Mouse (Mus musculus): ENCODE measurements around the gene Setd1b. TPM values are rescaled to one million over a fixed set of nuclear protein-coding genes. Genes with fewer than 3 reads are reported as not detected.
A peak's percentile ranks its signal among the peaks of the same experiment; 100 is the strongest.

Setd1b gene
- total and polyA plus RNA-seq, 2 experiments from 2014 or later: 5.9 to 8.8 TPM

DNA sequence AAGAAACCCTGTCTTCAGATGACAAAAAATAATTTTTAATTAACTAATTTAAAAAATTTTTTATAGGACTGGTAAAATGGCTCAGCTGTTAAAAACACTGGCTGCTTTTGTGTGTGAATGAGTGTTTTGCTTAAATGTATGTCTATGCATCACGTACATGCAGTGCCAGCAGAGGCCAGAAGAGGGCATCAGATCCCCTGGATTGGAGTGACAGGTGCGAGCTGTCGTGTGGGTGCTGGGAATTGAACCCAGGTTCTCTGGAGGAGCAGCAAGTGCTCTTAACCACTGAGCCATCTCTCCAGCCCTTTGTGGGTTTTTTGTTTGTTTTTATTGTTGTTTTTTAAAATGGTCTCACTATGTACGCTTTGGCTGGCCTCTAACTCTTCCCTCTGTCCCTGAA is 19.8 kb upstream of the Setd1b start:
- Histone ChIP-seq H3K36me3 (ENCODE audit: insufficient read depth, low read length) (peaks cover 24% of the 10 kb centered on the region), H3K4me1 (ENCODE audit: insufficient read depth, low read length) (no peaks in the 10 kb centered on the region), H3K9ac (replicated peaks; ENCODE audit: low read length, poor library complexity, severe bottlenecking) (no peak overlapping the region), H3K27ac (ENCODE audit: low read depth, low read length) (no peak overlapping the region), H3K27me3 (ENCODE audit: insufficient read depth, low read length) (no peaks in the 10 kb centered on the region), H3K4me3 (ENCODE audit: low read depth, low read length) (no peak overlapping the region), H3K4me2 (ENCODE audit: low read depth, low read length, poor library complexity, severe bottlenecking) (no peak overlapping the region), H3K9me3 (ENCODE audit: low read length) (no peaks in the 10 kb centered on the region)
- DNase-seq (ENCODE audit: low spot score) (no peak), ATAC-seq (ENCODE audit: low FRiP score) (no peak)
- peak; percentile 58 for TF ChIP-seq CTCF (IDR thresholded peaks at IDR 0.05)
- WGBS: 88% methylated on average over 4 of the region's 4 CpGs

DNA sequence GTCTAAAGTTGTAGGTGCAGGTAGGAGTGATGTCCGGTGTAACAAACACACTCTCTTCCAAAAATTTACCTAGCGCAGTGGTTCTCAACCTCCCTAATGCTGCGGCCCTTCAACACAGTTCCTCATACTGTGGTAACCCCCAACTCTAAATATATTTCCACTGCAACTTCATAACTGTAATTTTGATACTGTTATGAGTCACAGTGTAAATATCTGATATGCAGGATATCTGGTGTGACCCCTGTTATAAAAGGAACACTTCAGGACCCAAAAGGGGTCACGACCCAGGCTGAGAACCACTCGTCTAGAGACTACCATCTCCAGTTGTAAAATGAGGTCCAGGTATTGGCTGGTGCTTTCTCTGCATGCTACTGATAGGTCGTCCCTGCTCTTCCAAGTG is 16.9 kb upstream of the Setd1b start:
- DNase-seq (ENCODE audit: low spot score) (no peak), ATAC-seq (ENCODE audit: low FRiP score) (no peak)
- Histone ChIP-seq H3K27ac (ENCODE audit: low read depth, low read length) (no peak overlapping the region), H3K4me1 (ENCODE audit: insufficient read depth, low read length) (no peaks in the 10 kb centered on the region), H3K9ac (replicated peaks; ENCODE audit: low read length, poor library complexity, severe bottlenecking) (no peak overlapping the region), H3K4me2 (ENCODE audit: low read depth, low read length, poor library complexity, severe bottlenecking) (no peak overlapping the region), H3K4me3 (ENCODE audit: low read depth, low read length) (no peak overlapping the region), H3K36me3 (ENCODE audit: insufficient read depth, low read length) (0 out of 2 replicates have a peak, but pooled peaks cover 2% of the 10 kb centered on the region), H3K9me3 (ENCODE audit: low read length) (no peaks in the 10 kb centered on the region), H3K27me3 (ENCODE audit: insufficient read depth, low read length) (no peaks in the 10 kb centered on the region)
- 87% methylated on average over 6 of the region's 6 CpGs for WGBS
- TF ChIP-seq CTCF (IDR thresholded peaks at IDR 0.05): no peak

DNA sequence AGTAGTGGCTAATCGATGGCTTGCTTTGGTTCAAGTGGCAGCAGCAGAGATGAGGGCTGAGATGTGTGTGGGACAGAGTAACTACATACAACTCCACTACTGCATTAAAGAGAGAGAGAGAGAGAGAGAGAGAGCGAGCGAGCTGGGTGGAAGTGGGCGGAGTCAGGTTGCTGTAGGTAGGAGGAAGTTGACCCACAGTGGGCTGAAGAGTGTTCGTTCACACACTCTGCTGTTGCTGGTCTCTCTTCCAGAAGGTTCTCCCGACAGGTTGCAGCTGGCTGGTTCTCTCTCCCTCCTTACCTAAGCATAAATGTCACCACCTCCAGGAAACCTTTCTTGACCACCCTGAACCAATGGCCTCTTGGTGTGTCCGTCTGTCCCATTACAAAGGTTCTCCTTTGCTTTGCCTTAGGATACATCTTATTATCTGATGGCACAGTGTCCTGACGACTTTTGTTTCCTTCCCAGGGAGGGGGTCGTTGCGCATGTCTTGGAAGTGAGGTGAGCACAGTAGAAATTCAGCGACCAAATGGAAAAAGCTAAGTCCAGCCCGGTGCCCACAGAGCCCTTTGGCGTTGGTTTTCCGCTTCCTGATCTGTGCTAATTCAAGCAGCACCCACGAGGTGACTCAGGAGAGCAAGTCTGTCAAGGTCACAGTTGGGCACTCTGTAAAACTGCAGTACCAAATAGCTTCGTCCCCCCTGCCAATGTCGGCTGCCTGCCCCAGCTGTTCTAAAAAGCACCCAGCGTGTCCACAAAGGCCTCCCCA is 16.2 kb upstream of the Setd1b start:
- Histone ChIP-seq H3K9ac (replicated peaks; ENCODE audit: low read length, poor library complexity, severe bottlenecking) (no peak overlapping the region), H3K4me1 (ENCODE audit: insufficient read depth, low read length) (no peaks in the 10 kb centered on the region), H3K36me3 (ENCODE audit: insufficient read depth, low read length) (no peaks in the 10 kb centered on the region), H3K4me2 (ENCODE audit: low read depth, low read length, poor library complexity, severe bottlenecking) (no peak overlapping the region), H3K4me3 (ENCODE audit: low read depth, low read length) (no peak overlapping the region), H3K9me3 (ENCODE audit: low read length) (no peaks in the 10 kb centered on the region), H3K27me3 (ENCODE audit: insufficient read depth, low read length) (no peaks in the 10 kb centered on the region), H3K27ac (ENCODE audit: low read depth, low read length) (no peak overlapping the region)
- no peak for ATAC-seq (ENCODE audit: low FRiP score)
- no peak for DNase-seq (ENCODE audit: low spot score)
- no peak for TF ChIP-seq CTCF (IDR thresholded peaks at IDR 0.05)
- WGBS: 83% methylated on average over 18 of the region's 18 CpGs

DNA sequence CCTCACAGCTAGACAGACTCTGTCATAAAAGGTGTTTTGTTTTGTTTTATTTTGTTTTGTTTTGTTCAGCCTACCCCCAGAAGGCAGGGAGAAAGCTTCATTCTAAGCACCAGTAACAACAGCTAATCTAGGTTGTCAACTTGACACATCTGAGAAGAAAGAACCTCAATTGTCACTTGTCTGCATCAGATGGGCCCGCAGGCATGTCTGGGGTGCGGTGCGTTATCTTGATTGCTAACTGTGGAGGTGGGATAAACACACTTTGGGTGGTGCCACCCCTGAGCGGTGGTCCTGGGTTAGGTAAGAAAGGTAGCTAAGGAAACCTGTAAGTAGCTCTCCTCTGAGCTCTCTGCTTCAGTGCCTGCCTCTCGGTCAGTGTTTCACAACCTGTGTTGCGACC is 15.0 kb upstream of the Setd1b start:
- ATAC-seq (ENCODE audit: low FRiP score): no peak
- no peak overlapping the region for H3K4me3 ChIP-seq (ENCODE audit: low read depth, low read length)
- no peaks in the 10 kb centered on the region for H3K9me3 ChIP-seq (ENCODE audit: low read length)
- no peaks in the 10 kb centered on the region for H3K27me3 ChIP-seq (ENCODE audit: insufficient read depth, low read length)
- H3K9ac ChIP-seq (replicated peaks; ENCODE audit: low read length, poor library complexity, severe bottlenecking): no peak overlapping the region
- no peak for TF ChIP-seq CTCF (IDR thresholded peaks at IDR 0.05)
- no peaks in the 10 kb centered on the region for H3K36me3 ChIP-seq (ENCODE audit: insufficient read depth, low read length)
- 75% methylated on average over 6 of the region's 6 CpGs for whole genome bisulfite sequencing
- no peak overlapping the region for H3K27ac ChIP-seq (ENCODE audit: low read depth, low read length)
- peaks cover 3% of the 10 kb centered on the region; the same call in 1 of the 2 replicates for H3K4me1 ChIP-seq (ENCODE audit: insufficient read depth, low read length)
- no peak overlapping the region for H3K4me2 ChIP-seq (ENCODE audit: low read depth, low read length, poor library complexity, severe bottlenecking)
- DNase-seq (ENCODE audit: low spot score): no peak

DNA sequence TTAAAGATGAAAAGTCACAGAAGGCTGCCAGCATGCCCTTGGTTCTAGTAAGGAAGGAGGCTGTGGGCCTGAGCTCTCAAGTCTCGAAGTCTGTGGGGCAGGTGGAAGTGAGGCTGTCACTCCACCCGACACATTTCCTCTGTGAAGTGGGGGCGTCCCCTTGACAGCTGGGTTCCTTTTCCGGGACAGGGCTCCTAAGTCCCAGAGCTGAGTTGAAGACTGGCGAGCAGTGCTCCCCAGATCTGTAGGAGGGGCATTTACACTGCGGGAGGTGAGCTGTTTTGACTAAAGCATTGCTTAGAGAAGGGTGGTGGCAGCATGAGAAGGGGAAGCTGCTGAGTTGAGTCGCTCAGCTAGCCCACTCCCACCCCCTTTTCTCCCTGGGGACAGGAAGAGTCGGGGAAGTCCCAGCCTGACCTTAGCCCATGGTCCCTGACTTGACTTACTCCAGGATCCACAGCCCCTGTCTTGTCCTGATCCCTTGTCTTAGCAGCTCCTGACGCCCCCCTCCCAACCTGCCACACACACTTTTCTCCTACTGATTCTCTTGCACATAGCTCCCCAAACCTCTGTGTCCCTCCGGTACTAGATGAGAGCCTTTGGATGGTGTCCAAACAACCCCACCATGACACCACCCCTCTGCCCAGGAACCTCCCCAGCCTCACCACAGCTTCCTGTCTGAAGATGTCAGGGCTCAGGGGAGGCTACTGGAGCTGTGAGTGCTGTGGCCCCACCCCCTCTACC is 13.4 kb upstream of the Setd1b start:
- H3K36me3 ChIP-seq (ENCODE audit: insufficient read depth, low read length): no peaks in the 10 kb centered on the region
- H3K4me3 ChIP-seq (ENCODE audit: low read depth, low read length): no peak overlapping the region
- 57% methylated on average over 10 of the region's 10 CpGs for WGBS
- H3K4me2 ChIP-seq (ENCODE audit: low read depth, low read length, poor library complexity, severe bottlenecking): no peak overlapping the region
- no peaks in the 10 kb centered on the region for H3K9me3 ChIP-seq (ENCODE audit: low read length)
- H3K27me3 ChIP-seq (ENCODE audit: insufficient read depth, low read length): no peaks in the 10 kb centered on the region
- H3K4me1 ChIP-seq (ENCODE audit: insufficient read depth, low read length): peaks cover 3% of the 10 kb centered on the region; the same call in 1 of the 2 replicates
- no peak for TF ChIP-seq CTCF (IDR thresholded peaks at IDR 0.05)
- no peak for DNase-seq (ENCODE audit: low spot score)
- ATAC-seq (ENCODE audit: low FRiP score): no peak
- H3K9ac ChIP-seq (replicated peaks; ENCODE audit: low read length, poor library complexity, severe bottlenecking): no peak overlapping the region
- H3K27ac ChIP-seq (ENCODE audit: low read depth, low read length): no peak overlapping the region

DNA sequence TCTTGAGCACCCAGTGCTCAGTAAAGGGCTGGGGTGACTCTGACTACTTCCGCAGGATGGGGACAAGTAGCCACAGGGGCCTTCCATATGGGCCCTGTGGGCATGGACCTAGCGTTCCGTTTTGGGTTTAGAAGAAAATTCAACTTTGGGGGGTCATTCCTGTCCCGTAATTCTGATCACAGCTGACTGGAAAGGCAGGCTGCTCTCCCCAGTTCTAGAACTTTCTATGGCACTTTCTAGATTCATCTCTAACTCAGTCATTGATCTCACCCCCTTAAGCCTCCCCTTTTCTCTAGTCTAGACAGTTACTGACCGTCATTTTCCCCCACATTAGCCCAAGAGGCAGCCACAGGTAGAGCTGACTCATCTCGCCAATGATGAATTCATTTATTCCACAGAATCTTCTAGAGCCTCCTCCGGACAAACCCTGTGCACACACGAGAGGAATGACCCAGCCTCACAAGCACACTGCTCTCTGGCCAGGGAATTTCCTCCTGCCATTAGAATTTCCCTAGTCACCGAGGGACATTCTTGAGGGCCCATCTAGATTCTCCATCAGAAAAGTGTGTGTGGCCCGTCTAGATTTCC is 12.7 kb upstream of the Setd1b start:
- Histone ChIP-seq H3K4me1 (ENCODE audit: insufficient read depth, low read length) (peaks cover 5% of the 10 kb centered on the region; the same call in 1 of the 2 replicates), H3K4me3 (ENCODE audit: low read depth, low read length) (no peak overlapping the region), H3K27ac (ENCODE audit: low read depth, low read length) (no peak overlapping the region), H3K9ac (replicated peaks; ENCODE audit: low read length, poor library complexity, severe bottlenecking) (no peak overlapping the region), H3K4me2 (ENCODE audit: low read depth, low read length, poor library complexity, severe bottlenecking) (no peak overlapping the region), H3K27me3 (ENCODE audit: insufficient read depth, low read length) (no peaks in the 10 kb centered on the region), H3K36me3 (ENCODE audit: insufficient read depth, low read length) (no peaks in the 10 kb centered on the region), H3K9me3 (ENCODE audit: low read length) (no peaks in the 10 kb centered on the region)
- DNase-seq (ENCODE audit: low spot score): no peak
- no peak for ATAC-seq (ENCODE audit: low FRiP score)
- TF ChIP-seq CTCF (IDR thresholded peaks at IDR 0.05): no peak
- WGBS: 90% methylated on average over 10 of the region's 10 CpGs
